In genomic region chr12:111648061-111648645, GRCm38 (mm10) we compare ENCODE assay signal across 8 mouse cellular contexts. TPM values are rescaled to one million over a fixed set of nuclear protein-coding genes. Genes with fewer than 3 reads are reported as not detected.
DNase-seq lines count a peak whose midpoint lies in the region; ATAC-seq and TF ChIP-seq lines count a peak whose summit lies in the region.

No protein-coding gene starts in this region.

- no peaks in the 10 kb centered on the region for H3K4me1 ChIP-seq in ES-Bruce4 (ENCODE audit: control insufficient read depth, insufficient read depth, low read length)
- H3K4me1 ChIP-seq in cortical plate, adult 2 months (ENCODE audit: control insufficient read depth, insufficient read depth, low read length) = peaks cover 4% of the 10 kb centered on the region
- no peaks in the 10 kb centered on the region for H3K4me1 ChIP-seq in kidney, embryonic 16.5 days (ENCODE audit: insufficient read depth, low read length)
- no peaks in the 10 kb centered on the region for H3K4me1 ChIP-seq in lung, adult 2 months (ENCODE audit: control insufficient read depth, insufficient read depth, low read length)

- TF ChIP-seq CTCF in ES-Bruce4 (IDR thresholded peaks at IDR 0.05; ENCODE audit: low read depth, low read length) = peak; percentile 89
- peak; percentile 76 for TF ChIP-seq CTCF in cortical plate, adult 2 months (IDR thresholded peaks at IDR 0.05; ENCODE audit: extremely low read depth, insufficient read depth, low read length)
- peak; percentile 86 for TF ChIP-seq CTCF in lung, adult 2 months (IDR thresholded peaks at IDR 0.05; ENCODE audit: insufficient read depth, low read length)

- no peak for TF ChIP-seq EP300 in ES-Bruce4 (IDR thresholded peaks at IDR 0.05; ENCODE audit: insufficient read depth, low read depth, low read length)

- no peaks in the 10 kb centered on the region for H3K9me3 ChIP-seq in ES-Bruce4 (replicated peaks; ENCODE audit: control insufficient read depth, insufficient read depth, low read length, poor library complexity, severe bottlenecking)
- H3K9me3 ChIP-seq in kidney, embryonic 16.5 days (ENCODE audit: low read length) = no peaks in the 10 kb centered on the region

- no peak overlapping the region for H3K27ac ChIP-seq in ES-Bruce4 (ENCODE audit: insufficient read depth, low read length)
- H3K27ac ChIP-seq in cortical plate, adult 2 months (ENCODE audit: insufficient read depth, low read length) = no peak overlapping the region
- H3K27ac ChIP-seq in kidney, embryonic 16.5 days (ENCODE audit: low read length) = no peak overlapping the region

- intact Hi-C loops in gastrocnemius, postnatal 14 days (cut with DNase I; ENCODE audit: low total_unique reads) = no loop called here

- no peak for TF ChIP-seq POLR2A in ES-Bruce4 (IDR thresholded peaks at IDR 0.05; ENCODE audit: insufficient read depth, low read length)
- no peak for TF ChIP-seq POLR2A in cortical plate, adult 2 months (IDR thresholded peaks at IDR 0.05; ENCODE audit: extremely low read depth, insufficient read depth, low read length)
- no peak for TF ChIP-seq POLR2A in lung, adult 2 months (IDR thresholded peaks at IDR 0.05; ENCODE audit: borderline replicate concordance, extremely low read depth, low read depth, low read length)

- WGBS in kidney, embryonic 16.5 days = 55% methylated on average over 6 of the region's 6 CpGs
- WGBS in lung, adult 2 months = 47% methylated on average over 6 of the region's 6 CpGs

- peak; percentile 55 to 84 for DNase-seq in adrenal gland, adult (ENCODE audit: inconsistent age in 2 of 2, low spot score in 1 of 2)
- peak; percentile 44 for DNase-seq in gastrocnemius, postnatal 14 days
- peak; percentile 49 for DNase-seq in lung, adult 2 months
- DNase-seq in yolk sac, embryonic 10.5 days (ENCODE audit: low spot score) = peak; percentile 33

- peaks cover 17% of the 10 kb centered on the region for H3K36me3 ChIP-seq in ES-Bruce4 (ENCODE audit: control insufficient read depth, insufficient read depth, low read length, poor library complexity, severe bottlenecking)
- H3K36me3 ChIP-seq in kidney, embryonic 16.5 days (ENCODE audit: insufficient read depth, low read length) = peaks cover 62% of the 10 kb centered on the region

- no peak overlapping the region for H3K4me2 ChIP-seq in kidney, embryonic 16.5 days (replicated peaks; ENCODE audit: low read depth, low read length)

- no peak overlapping the region for H3K9ac ChIP-seq in ES-Bruce4 (ENCODE audit: low read depth, poor library complexity, severe bottlenecking)
- H3K9ac ChIP-seq in kidney, embryonic 16.5 days (replicated peaks; ENCODE audit: low read length) = no peak overlapping the region

- ATAC-seq in kidney, embryonic 16.5 days (ENCODE audit: low FRiP score, low TSS enrichment) = peak; percentile 31; the same call in 1 of the 2 replicates
- ATAC-seq in neutrophil, adult 5-6 weeks (ENCODE audit: extremely low read depth, insufficient number of reproducible peaks, low FRiP score, poor library complexity, severe bottlenecking) = peak; percentile 55; the same call in 1 of the 2 replicates

- no peaks in the 10 kb centered on the region for H3K27me3 ChIP-seq in ES-Bruce4 (ENCODE audit: control insufficient read depth, insufficient read depth, low read length, poor library complexity, severe bottlenecking)
- no peaks in the 10 kb centered on the region for H3K27me3 ChIP-seq in kidney, embryonic 16.5 days (ENCODE audit: insufficient read depth, low read length)

- no peak overlapping the region for H3K4me3 ChIP-seq in ES-Bruce4 (ENCODE audit: low read depth, low read length)
- H3K4me3 ChIP-seq in cortical plate, adult 2 months (ENCODE audit: insufficient read depth, low read length) = no peak overlapping the region
- H3K4me3 ChIP-seq in kidney, embryonic 16.5 days (ENCODE audit: low read length) = no peak overlapping the region
- no peak overlapping the region for H3K4me3 ChIP-seq in lung, adult 2 months (replicated peaks; ENCODE audit: extremely low read depth, low read depth, low read length)

RNA-seq across cellular contexts. Expression of gene Ckb, which starts 24.0 kb away (rescaled TPM):
- polyA plus RNA-seq in ES-Bruce4 (2011; ENCODE audit: insufficient read depth, insufficient read length, low read depth, missing spikeins) = 140 and 147 TPM in 2 replicates
- polyA plus RNA-seq in cortical plate, adult 2 months (2012; rRNA removed) = 3,152 and 3,325 TPM in 2 replicates
- total RNA-seq in gastrocnemius, postnatal 14 days (2021) = 10 to 100 TPM; 19.8 to 32.6 TPM
- polyA plus RNA-seq in kidney, embryonic 16.5 days (2015; fragmentation: Nextera tagmentation; extraction: Ambion mirVana) = 134 and 188 TPM in 2 replicates
- 261 and 274 TPM in 2 replicates for polyA plus RNA-seq in lung, adult 2 months (2012; rRNA removed)
- 4.3 and 4.5 TPM in 2 replicates for total RNA-seq in neutrophil, adult 5-6 weeks (2017)

RNA-seq across cellular contexts. Expression of gene Trmt61a, which starts 29.8 kb away (rescaled TPM):
- polyA plus RNA-seq in ES-Bruce4 (2011; ENCODE audit: insufficient read depth, insufficient read length, low read depth, missing spikeins) = 13.0 and 14.8 TPM in 2 replicates
- polyA plus RNA-seq in cortical plate, adult 2 months (2012; rRNA removed) = 20.0 and 20.8 TPM in 2 replicates
- 1 to 10 TPM; 2.7 to 4.7 TPM for total RNA-seq in gastrocnemius, postnatal 14 days (2021)
- polyA plus RNA-seq in kidney, embryonic 16.5 days (2015; fragmentation: Nextera tagmentation; extraction: Ambion mirVana) = 11.6 and 12.2 TPM in 2 replicates
- 21.6 and 24.3 TPM in 2 replicates for polyA plus RNA-seq in lung, adult 2 months (2012; rRNA removed)
- 2.7 and 3.6 TPM in 2 replicates for total RNA-seq in neutrophil, adult 5-6 weeks (2017)

Comparison
In these comparisons a context has a peak if more than half of its experiments do, and no peak if none do; other contexts are left out.
1. RNA of gene Ckb, which starts 24.0 kb away (polyA plus RNA-seq): 3,152 to 3,325 TPM in cortical plate, adult 2 months; 261 to 274 TPM in lung, adult 2 months, 134 to 188 TPM in kidney, embryonic 16.5 days and 140 to 147 TPM in ES-Bruce4; every median in the first group is over 10 times any median in the second.
2. Peak in every context shown above with its lines, with median percentiles within 50 percentile points of each other: CTCF ChIP-seq and DNase-seq.